In genomic region chr5:89895520-89895919, GRCm38 (mm10) we compare ENCODE assay signal across 13 mouse cellular contexts. TPM values are rescaled to one million over a fixed set of nuclear protein-coding genes. Genes with fewer than 3 reads are reported as not detected.
"Had no signal": no experiment of that assay in that cellular context is flagged by ENCODE, and none has a peak within 500 bp of the region (broad histone marks: within the 10 kb centered on the region; RNA-seq: fewer than 3 reads in every experiment).

No protein-coding gene starts in this region.

- DNase-seq: retina, postnatal 1 day; right cerebral cortex, adult 18-20 months; right cerebral cortex, postnatal 14 days; right cerebral cortex, postnatal 25 days; right cerebral cortex, postnatal 4 days; spleen, adult 18-20 months; thymus, adult 18-20 months; thymus, adult 2 months; thymus, postnatal 14 days; thymus, postnatal 25 days; thymus, postnatal 36 days; thymus, postnatal 4 days had no signal

RNA-seq across cellular contexts. Expression of gene Adamts3, which starts 12.4 kb away (rescaled TPM):
- total RNA-seq: neutrophil, adult 5-6 weeks had no signal
